Mouse (Mus musculus) cerebellum, adult 9-11 months (tissue): ENCODE measurements around the gene Itgam.

Experiments
- DNase-seq: peaks from one replicate; pipeline ENCODE4 v3.0.0; 2022

The Itgam gene

DNA sequence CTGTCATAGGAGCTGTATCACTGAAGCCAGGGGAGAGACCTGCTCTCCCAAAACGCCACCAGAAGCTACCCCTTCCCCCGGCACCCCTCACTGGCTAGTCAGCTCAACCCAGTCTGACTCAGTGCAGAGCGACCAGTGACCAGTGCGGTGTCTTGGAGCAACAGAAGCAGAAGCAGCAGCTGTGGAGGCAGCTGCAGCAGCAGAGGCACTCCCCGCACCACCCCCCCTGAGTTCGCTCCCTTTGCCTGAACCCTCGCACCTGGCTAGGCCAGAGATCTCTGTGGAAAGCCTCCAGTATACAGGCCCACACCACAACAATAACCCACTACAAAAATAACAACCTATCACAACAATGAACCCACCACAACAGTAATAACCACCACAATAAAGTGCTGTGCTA is 3.9 kb upstream of the Itgam start:
- DNase-seq = no peak

DNA sequence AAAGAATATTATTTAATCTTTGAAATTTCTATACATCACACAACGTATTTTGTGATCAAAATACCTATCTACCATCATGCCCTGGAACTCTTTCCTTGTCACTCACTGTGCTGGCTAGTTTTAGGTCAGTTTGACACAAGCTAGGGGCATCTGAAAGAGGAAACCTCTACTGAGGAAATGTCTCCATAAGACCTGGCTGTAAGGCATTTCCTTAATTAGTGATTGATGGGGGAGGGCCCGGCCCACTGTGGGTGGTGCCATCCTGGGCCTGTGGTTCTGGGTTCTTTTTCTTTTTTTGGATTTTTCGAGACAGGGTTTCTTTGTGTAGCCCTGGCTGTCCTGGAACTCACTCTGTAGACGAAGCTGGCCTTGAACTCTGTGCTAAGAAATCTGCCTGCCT is 3.3 kb upstream of the Itgam start:
- DNase-seq = no peak

DNA sequence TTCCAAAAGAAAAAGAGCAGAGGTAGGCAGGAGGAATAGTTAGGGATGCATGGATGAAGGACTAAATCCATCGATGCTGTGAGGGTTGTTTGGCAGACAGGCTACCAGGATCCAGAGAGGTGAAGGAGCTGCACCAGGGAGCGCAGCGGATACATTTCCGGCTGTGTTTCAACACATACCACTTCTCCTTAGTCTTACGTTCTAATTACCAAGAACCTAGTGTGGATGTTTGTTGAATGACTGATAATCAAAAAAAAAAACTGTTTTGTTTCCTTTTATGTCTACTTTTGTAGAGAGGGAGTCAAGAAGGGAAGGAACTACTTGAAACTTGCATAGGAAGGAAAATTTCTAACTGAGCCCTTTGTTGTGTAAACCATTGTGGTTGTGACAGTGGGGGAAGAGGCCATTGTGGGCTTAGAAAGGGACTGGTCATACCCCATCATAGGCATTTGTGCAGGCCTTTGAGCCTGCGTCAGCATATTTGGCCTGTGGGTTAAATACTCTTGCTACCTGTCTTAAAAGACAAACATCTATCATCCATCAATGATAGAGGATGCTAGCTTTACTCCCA is 856 bp downstream of the Itgam start:
- DNase-seq = no peak

DNA sequence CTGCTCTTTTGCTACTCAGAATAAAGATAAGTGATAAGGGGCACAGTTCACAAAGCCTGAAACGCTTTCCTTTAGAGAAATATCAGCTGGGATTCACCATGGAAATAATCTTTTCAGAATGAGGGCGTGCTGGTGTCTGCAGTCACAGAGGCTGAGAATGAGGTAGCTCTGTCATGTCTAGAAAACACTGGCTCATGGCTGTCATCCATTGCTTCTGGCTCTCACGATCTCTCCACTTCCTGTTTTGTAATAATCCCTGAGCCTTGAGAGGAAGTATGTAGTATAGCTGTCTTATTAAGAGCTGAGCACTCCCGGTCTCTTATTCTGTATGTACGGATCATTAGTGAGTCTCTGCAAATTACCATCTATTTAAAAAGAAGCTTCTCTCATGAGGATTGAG is 3.1 kb downstream of the Itgam start:
- no peak for DNase-seq

DNA sequence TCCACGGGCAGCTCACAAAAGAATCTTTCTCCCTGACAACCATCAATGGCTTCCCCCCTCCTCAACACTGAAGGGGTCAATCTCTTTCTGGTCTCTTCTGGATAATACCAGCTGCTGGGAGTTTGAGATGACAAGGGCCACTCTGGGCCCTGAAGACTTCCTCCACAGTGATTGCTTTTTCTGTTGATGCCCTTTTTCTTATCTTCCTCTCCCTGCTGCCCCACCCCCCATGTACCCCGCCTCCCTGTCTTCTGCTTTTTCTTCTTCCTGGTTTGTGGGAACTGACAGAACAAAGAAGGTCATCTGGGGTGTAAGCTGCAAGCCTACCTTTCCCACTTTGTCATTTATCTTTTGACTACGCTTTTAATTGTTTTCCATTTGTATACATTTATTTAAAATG is 5.4 kb downstream of the Itgam start:
- DNase-seq = no peak

DNA sequence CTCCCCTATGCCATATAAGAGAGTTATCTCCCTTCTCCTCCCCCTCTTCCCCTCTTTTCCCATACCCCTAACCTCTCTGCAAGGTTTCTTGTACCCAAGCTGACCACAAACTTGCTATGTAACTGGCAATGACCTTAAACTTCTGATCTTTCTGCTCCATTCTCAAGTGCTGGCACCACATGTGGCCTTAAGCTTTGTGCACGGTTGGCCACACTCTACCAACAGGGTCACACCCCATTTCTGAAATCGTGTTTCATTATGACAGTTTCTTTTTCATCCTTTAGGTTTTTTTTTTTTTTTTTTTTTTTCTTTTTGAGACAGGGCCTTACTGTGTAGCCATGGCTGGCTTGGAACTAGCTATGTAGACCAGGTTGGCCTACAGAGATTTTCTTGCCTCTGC is 7.4 kb downstream of the Itgam start:
- DNase-seq = no peak

DNA sequence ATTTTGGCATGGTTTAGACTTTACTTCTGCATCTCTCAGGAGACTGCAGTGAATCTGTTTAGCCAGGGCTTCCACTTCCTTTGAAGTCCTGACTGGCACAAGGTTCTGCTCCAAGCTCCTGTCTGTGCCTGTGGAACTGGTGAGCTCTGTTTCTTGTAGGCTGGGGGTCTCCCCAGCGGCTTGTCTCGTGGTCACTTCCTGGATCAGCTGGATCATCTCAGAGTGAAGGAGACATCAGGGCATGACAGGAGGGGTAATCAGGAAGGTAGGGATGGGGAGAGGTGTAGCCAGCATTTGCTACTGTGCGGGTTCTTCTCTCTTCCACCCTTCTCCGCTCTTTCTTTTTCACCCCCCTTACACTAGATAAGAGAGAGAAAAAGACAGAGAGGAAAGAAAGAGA is 9.4 kb downstream of the Itgam start:
- no peak for DNase-seq

DNA sequence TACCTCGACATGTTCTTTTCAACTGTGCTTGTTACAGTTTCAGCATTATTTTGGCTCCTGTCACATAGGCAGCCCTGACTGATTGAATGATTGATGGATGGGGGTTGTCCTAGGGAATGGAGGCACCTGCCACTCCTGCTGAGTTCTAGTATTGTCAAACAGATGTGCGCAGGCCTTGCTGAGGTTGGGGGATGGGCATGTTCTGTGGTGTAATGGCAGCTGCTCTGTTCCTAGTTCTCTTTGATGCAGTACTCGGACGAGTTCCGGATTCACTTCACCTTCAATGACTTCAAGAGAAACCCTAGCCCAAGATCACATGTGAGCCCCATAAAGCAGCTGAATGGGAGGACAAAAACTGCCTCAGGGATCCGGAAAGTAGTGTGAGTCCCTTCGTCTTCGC is 17.6 kb downstream of the Itgam start:
- DNase-seq = no peak

DNA sequence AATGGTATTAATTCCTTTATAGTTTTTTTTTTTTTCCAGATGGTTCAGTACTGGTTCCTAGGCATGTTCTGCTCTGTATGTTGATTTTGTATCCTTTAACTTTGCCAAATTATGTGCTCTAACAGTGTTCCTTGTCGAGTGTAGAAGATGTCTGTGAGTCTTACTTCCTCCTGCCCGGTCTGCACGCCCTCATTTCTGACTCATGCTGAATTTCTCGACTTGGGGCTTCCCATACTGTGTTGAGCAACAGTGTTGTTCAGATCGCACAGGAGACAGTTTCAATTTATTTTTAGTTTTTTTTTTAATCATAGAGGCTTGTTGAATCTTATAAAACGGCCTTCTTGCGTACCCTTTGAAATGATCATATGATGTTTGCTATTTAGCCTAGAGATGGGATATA is 26.7 kb downstream of the Itgam start:
- DNase-seq = no peak

DNA sequence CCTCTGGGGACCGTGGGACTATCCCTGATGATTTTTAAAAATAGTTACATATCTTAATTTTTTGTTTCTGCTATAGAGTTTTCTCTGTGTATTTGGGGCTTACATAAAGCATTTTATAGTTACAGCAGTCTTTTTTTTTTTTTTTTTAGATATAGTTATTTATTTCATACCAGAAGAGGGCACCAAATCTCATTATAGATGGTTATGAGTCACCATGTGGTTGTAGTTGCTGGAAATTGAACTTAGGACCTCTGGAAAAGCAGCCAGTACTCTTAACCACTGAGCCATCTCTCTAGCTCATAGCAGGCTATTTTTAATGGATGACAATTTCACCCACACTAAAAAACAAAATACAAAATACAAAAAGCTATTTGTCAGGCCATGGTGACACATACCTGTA is 35.7 kb downstream of the Itgam start:
- DNase-seq = no peak

DNA sequence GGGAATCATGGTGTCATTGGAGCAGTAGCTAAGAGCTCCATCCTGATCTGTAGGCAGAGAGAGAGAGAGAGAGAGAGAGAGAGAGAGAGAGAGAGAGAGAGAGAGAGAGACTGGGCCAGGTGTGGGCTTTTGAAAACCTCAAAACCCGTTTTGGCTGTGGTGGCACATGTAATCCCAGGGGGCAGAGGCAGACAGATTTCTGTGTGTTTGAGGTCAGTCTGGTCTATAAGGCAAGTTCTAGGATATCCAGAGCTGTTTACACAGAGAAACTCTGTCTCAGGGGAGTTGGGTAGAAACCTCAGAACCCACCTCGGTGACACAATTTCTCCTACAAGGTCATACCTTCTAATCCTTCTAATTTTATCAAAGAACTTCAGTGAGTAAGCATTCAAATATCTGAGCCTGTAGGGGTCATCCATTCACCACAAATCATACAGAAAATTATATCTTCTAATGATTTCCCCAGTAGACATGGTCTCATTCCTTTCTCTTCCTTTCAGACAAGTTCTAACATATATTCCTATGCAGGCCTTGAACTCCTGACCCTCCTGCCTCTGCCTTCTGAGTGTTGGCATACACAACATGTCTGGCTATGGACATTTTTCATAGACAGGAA is 38.4 kb downstream of the Itgam start:
- DNase-seq = no peak

DNA sequence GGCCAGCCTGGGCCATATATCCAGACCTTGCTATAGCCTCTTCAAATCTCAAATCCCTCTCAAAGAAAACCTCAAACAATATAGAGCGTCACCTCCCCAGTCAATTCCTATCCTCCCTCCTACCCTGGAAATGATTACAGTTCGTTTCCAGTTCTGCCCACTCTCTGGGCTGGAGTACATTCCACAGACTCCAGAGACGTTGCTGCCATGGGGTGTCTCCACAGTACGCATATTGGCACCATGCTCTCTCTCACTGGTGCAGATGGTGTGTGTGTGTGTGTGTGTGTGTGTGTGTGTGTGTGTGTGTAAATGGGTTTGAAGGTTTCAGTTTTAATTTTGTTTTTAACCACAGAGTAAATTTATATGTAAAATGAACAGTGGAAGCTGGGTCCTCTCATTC is 42.8 kb downstream of the Itgam start:
- no peak for DNase-seq

DNA sequence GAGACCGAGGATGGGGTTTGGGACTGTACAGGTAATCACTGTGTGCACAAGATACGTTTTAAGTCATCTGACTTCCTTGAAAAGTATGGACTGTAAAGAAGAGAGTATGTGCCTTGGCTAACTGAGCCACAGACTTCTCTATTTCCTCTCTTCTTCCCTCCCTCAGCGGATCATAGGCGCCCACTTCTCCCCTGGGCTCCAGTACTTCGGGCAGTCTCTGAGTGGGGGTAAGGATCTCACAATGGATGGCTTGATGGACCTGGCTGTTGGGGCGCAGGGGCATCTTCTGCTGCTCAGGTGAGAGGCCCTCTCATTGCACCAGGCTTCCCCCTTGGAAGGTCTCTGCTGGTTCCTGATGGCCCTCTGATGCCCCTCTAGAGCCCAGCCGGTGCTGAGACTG is 45.0 kb downstream of the Itgam start:
- no peak for DNase-seq

DNA sequence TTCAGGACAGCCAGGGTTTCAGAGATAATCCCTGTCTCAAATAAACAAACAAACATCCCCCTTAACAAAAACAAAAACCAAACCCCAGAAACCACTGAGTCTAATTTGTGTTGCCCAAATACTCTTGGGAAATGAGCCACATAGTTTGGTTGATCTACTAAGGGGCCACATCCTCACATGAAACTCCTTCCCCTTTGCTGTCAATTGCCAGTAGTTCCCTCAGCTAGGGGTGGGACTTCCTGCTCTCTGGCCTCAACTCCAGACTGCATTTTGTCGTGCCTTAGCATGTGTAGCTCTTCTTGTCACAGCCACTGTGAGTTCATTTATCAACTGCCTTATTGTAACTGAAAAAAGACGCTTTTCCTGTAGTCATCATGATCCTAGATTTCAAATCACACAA is 47.9 kb downstream of the Itgam start:
- no peak for DNase-seq

DNA sequence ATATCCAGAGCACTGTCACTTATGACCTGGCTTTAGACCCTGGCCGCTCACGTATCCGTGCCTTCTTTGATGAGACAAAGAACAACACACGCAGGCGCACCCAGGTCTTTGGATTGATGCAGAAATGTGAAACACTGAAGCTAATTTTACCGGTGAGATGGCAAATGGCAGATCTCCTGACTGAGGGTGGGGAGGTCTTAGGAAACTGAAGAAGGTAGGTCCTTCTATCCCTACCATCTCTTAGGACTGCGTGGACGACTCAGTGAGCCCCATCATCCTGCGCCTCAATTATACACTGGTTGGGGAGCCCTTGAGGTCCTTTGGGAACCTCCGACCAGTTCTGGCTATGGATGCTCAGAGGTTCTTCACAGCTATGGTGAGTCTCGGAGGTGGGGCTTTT is 49.7 kb downstream of the Itgam start:
- DNase-seq = no peak

DNA sequence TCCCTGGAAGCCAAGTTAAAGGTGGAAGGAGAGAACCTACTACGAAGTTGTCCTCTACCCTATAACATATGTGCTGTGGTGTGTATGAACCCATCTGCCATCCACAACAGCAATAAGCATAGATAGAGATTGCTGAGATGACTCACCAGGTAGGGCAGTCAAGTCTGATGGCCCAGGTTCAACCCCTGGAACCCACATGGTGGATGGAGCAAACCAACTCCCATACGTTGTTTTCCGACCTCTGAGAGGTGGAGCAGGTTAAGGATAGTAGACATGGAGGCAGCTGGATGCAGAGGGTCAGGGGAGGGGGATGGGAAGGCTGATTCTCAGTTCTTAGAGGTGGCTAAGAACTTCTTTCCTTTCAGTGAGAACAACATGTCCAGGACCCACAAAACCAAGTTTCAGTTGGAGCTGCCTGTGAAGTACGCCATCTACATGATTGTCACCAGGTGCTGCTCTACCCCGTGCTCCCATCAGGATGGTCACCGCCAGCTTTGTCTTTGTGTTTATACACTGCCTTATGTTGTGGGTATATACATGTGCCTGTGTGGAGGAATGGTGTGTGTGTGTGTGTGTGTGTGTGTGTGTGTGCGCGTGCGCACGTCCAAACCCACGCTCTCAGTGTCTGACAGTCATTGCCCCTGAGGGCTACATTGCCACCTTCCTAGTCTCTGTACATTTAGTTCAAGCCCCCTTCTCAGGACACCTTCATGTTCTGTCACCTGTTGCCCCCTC is 52.1 kb downstream of the Itgam start:
- no peak for DNase-seq

DNA sequence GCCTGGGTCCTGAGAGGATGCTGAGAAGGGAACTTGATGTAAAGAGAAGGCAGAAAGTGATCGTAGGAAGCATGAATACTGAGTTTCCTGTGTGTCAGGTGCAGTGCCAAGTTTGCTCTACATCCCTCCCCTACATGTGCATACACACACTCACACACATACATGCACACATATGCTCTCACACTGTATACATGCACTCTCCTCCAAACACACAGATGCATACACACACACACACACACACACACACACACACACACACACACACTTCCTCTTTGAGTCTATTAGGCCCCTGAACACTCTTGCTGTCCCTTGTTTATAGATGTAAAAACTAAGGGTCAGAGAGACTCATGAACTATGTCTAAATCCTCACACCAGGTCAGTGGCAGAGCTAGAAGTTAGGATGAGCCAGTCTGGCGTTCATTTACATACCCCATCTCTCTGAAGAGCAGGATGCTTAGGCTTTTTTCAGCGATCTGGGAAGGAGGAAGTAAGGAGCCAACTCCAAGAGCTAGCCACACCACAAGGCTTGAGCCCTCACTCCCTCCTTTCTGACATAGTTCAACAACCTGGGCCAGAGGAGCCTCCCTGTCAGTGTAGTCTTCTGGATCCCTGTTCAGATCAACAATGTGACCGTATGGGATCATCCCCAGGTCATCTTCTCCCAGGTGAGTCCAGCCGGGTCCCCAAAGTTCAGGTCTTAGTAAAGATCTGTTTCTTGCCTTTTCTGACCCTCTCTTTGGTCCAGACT is 52.9 kb downstream of the Itgam start:
- DNase-seq = no peak

DNA sequence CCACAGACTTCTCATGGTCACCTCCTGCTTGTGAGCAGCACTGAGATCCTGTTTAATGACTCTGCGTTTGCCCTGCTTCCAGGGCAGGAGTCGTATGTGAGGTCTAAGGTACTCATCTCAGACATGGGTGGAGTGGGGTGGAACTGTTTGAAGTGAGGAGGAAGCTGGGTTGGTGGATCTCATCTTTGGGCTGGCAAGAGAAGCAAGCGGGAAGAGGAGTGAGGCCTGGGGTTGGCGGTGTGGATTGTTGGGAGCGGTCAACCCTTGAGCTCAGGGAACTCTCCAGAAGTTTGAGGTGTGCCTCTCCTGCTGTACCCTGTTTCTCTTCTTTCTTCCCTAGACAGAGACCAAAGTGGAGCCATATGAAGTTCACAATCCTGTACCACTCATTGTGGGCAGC is 54.0 kb downstream of the Itgam start:
- no peak for DNase-seq

DNA sequence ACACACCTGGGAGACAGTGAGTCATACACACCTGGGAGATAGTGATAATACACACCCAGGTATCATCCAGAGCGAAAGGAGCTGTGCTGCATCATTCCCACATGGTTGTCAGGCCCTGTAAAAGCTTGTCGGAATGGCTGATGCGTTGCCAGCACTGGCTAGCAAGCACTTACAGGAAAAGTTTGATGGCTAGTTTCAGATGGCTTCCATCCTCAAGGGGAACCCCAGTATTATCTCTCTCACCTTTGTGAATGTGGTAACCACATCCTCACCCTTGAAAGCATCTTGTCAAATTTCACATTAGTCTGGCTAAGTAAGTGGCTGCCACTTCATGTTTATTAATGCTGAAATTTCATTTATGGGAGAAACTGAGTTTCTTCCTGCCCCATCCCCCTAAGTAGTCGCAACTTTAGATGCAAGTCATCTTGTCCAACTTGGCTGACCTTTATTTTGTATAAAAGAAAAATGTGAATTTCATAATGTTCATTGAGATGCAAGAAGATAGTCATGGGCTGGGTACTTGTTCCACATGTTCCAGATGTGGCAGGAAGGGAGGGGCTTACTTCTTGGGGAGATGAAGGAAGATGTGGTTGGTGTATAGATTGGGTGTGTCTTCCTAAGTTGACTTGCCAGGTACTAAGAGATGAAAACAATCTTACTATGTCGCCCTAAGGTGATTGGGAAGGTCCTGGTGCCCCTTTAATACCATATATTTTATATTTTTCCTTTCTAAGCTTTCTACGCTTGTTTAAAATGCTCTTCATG is 57.5 kb downstream of the Itgam start:
- no peak for DNase-seq

DNA sequence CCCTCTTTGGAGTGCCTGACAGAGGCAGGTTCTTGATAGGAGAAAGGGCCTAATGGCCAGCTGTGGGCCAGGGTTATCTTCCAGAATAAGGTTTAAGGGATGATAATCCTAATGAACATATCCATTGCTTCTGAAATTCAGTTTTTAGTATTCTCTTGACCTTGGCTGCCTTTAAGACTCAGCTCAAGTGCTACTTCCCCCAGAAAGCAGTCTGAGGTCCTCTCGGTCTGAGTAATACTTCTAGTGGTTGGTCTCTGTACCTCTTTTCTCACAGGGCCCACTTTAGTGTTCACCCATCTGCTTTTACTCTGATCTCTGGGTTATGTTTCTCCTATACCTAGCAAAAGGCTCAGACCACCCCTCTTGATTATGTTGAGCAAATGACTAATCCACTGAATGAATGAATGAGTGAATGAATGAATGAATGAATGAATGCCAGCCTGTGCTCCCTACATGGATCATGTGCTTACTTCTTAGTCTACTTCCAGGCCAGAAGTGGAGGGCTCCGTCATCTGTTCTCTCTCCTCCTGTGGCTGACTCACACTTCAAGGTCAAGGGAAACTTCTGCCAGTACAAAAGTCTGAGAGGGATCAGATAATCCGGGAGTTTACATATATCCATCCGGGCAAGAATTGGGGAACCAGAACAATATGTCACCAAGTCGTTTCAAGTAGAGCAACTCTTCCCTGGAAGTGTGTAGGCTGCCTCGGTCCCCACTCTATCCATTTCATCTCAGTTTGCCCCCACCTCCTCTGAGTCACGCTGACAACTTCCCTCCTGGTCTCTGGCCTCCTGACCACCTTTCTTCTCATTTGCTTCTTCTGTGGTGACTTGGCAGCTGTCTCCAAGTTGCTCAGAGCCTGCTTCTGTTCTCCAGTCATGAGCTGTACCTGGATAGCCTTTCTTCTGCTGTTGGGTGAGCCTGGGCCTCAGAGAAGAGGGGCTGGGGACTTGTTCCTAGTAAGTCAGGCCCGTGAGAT is 66.6 kb downstream of the Itgam start, which contains the start of gene Itgax:
Itgax (plus strand) TSS at position 807 of the 980 bp plus-strand sequence.
- DNase-seq = no peak

DNA sequence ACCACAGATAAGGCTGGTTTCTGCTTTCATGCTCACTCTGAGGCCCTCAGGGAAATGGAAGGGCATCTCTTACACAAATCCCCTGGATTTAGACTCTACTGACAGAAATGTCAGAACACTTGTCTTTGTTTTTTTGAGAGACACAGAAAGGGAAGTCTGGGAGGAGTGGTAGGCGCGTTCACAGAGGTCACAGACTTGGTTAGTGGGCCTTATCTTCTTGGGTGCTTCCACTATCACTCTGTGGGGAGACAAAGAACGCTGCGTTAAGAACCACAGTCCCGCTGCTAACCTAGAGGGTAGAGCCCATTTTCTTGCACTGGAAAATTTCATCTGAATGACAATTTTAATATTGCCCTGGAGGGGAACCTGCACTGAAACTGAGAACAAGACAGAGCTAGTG is 69.7 kb downstream of the Itgam start:
- DNase-seq = no peak

DNA sequence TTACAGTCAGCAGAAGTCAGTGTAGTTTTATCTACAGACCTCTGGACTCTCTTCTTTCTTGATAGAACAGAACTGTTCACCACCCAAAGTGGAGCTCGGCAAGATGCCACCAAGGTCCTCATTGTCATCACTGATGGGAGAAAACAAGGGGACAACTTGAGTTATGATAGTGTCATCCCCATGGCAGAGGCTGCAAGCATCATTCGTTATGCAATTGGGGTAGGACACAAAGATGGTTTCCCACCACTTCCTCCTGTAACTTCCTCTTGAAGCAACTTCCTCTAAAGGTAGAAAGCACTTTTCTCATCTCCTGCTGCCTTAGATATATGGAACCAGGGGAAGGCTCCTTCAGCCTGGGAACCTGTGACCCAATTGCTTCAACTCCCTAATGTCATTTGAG is 71.2 kb downstream of the Itgam start:
- DNase-seq = no peak
